Mouse (Mus musculus) heart, embryonic 15.5 days (tissue): ENCODE measurements at regions not wholly inside any gene's neighbourhood (a gene's known extent, or its start where the extent isn't known, plus 50 kb on each side); places are given as distances from the start of the nearest gene placed in this dataset.

Source experiments
- ATAC-seq: fragments of 200-750 bp; cut with Nextera tagmentation; replicated peaks from 2 replicates; pipeline ENCODE4 v1.8.0; 2017; ENCODE audit warnings: low read depth, moderate TSS enrichment; ENCODE audit not compliant: insufficient number of reproducible peaks, insufficient read depth, low FRiP score
- H3K27ac ChIP-seq: fragments of 300-500 bp; sonication (generic); 2 replicates; pipeline ENCODE4 v1.5.1; 2015; ENCODE audit warnings: mild to moderate bottlenecking, inconsistent platforms
- H3K27me3 ChIP-seq: fragments of 300-500 bp; sonication (generic); 2 replicates; pipeline ENCODE4 v1.6.1; 2015; ENCODE audit warnings: inconsistent platforms
- H3K36me3 ChIP-seq: fragments of 300-500 bp; sonication (generic); 2 replicates; pipeline ENCODE4 v1.6.1; 2015; ENCODE audit warnings: mild to moderate bottlenecking, inconsistent platforms
- H3K4me1 ChIP-seq: fragments of 300-500 bp; sonication (generic); replicated peaks from 2 replicates; pipeline ENCODE4 v1.6.1; 2015; ENCODE audit warnings: inconsistent platforms
- H3K4me2 ChIP-seq: fragments of 300-500 bp; sonication (generic); 2 replicates; pipeline ENCODE4 v1.6.1; 2015; ENCODE audit warnings: inconsistent platforms, mild to moderate bottlenecking, moderate library complexity
- H3K4me3 ChIP-seq: fragments of 300-500 bp; sonication (generic); 2 replicates; pipeline ENCODE4 v1.5.1; 2015; ENCODE audit warnings: mild to moderate bottlenecking, inconsistent platforms
- H3K9ac ChIP-seq: fragments of 300-500 bp; sonication (generic); 2 replicates; pipeline ENCODE4 v1.6.1; 2015; ENCODE audit warnings: mild to moderate bottlenecking, inconsistent platforms
- H3K9me3 ChIP-seq: fragments of 300-500 bp; sonication (generic); replicated peaks from 2 replicates; pipeline ENCODE4 v1.6.1; 2016; ENCODE audit warnings: inconsistent platforms
- WGBS: fragments of 180-500 bp; shearing (Covaris S2); methylation state at CpG from one replicate; pipeline ENCODE4 v1.1.7; 2015; ENCODE audit warnings: mixed read lengths; 5-methylcytosine and 5-hydroxymethylcytosine counted together

GRCm38 (mm10) chr10:97304791-97305355 is 174.5 kb upstream of the Dcn start:
- Histone ChIP-seq H3K4me3 (no peak overlapping the region), H3K27ac (no peak overlapping the region), H3K36me3 (no peaks in the 10 kb centered on the region), H3K27me3 (no peaks in the 10 kb centered on the region), H3K4me1 (no peaks in the 10 kb centered on the region), H3K4me2 (no peak overlapping the region), H3K9me3 (no peaks in the 10 kb centered on the region), H3K9ac (no peak overlapping the region)
- WGBS: 70% methylated on average over 3 of the region's 3 CpGs
- no peak for ATAC-seq

GRCm38 (mm10) chr10:97309580-97309979 is 169.8 kb upstream of the Dcn start:
- H3K27me3 ChIP-seq: no peaks in the 10 kb centered on the region
- H3K4me1 ChIP-seq: peaks cover 3% of the 10 kb centered on the region; the same call in 1 of the 2 replicates
- H3K4me2 ChIP-seq: no peak overlapping the region
- no peak for ATAC-seq
- no peak overlapping the region for H3K4me3 ChIP-seq
- H3K9me3 ChIP-seq: no peaks in the 10 kb centered on the region
- WGBS: 73% methylated on average over 5 of the region's 5 CpGs
- H3K36me3 ChIP-seq: no peaks in the 10 kb centered on the region
- H3K9ac ChIP-seq: no peak overlapping the region
- no peak overlapping the region for H3K27ac ChIP-seq

- Histone ChIP-seq H3K27ac (peak overlapping the region; percentile 95), H3K27me3 (no peaks in the 10 kb centered on the region), H3K4me3 (peak overlapping the region; percentile 57), H3K9ac (no peak overlapping the region), H3K4me1 (peaks cover 3% of the 10 kb centered on the region; the same call in 1 of the 2 replicates), H3K4me2 (peak overlapping the region; percentile 80), H3K36me3 (no peaks in the 10 kb centered on the region), H3K9me3 (no peaks in the 10 kb centered on the region)
- no peak for ATAC-seq
- 33% methylated on average over 12 of the region's 12 CpGs for WGBS
Measured at GRCm38 (mm10) chr10:97312509-97312908, 166.9 kb upstream of the Dcn start.

- H3K4me1 ChIP-seq: peaks cover 3% of the 10 kb centered on the region; the same call in 1 of the 2 replicates
- no peaks in the 10 kb centered on the region for H3K9me3 ChIP-seq
- H3K9ac ChIP-seq: peak overlapping the region; percentile 65
- H3K4me3 ChIP-seq: peak overlapping the region; percentile 57
- peak; percentile 90 for ATAC-seq
- H3K27me3 ChIP-seq: no peaks in the 10 kb centered on the region
- H3K4me2 ChIP-seq: peak overlapping the region; percentile 80
- H3K27ac ChIP-seq: peak overlapping the region; percentile 95
- WGBS: under 1% methylated on average over 17 of the region's 17 CpGs
- no peaks in the 10 kb centered on the region for H3K36me3 ChIP-seq
Measured at GRCm38 (mm10) chr10:97312978-97313377, 166.4 kb upstream of the Dcn start.

GRCm38 (mm10) chr10:97313407-97313901 is 166.0 kb upstream of the Dcn start:
- Histone ChIP-seq H3K36me3 (no peaks in the 10 kb centered on the region), H3K4me3 (peak overlapping the region; percentile 57), H3K9me3 (no peaks in the 10 kb centered on the region), H3K4me1 (peaks cover 3% of the 10 kb centered on the region; the same call in 1 of the 2 replicates), H3K4me2 (peak overlapping the region; percentile 80), H3K27me3 (no peaks in the 10 kb centered on the region), H3K9ac (peak overlapping the region; percentile 65), H3K27ac (peak overlapping the region; percentile 95)
- under 1% methylated on average over 13 of the region's 13 CpGs for WGBS
- ATAC-seq: peak; percentile 91

GRCm38 (mm10) chr10:97332639-97333038 is 146.8 kb upstream of the Dcn start:
- H3K36me3 ChIP-seq: no peaks in the 10 kb centered on the region
- H3K4me1 ChIP-seq: no peaks in the 10 kb centered on the region
- H3K27me3 ChIP-seq: no peaks in the 10 kb centered on the region
- H3K9ac ChIP-seq: no peak overlapping the region
- 76% methylated on average over 2 of the region's 2 CpGs for WGBS
- no peak overlapping the region for H3K4me2 ChIP-seq
- H3K4me3 ChIP-seq: no peak overlapping the region
- ATAC-seq: no peak
- no peaks in the 10 kb centered on the region for H3K9me3 ChIP-seq
- no peak overlapping the region for H3K27ac ChIP-seq

- no peak overlapping the region for H3K27ac ChIP-seq
- H3K36me3 ChIP-seq: no peaks in the 10 kb centered on the region
- no peaks in the 10 kb centered on the region for H3K27me3 ChIP-seq
- no peak overlapping the region for H3K9ac ChIP-seq
- H3K9me3 ChIP-seq: no peaks in the 10 kb centered on the region
- H3K4me2 ChIP-seq: no peak overlapping the region
- no peak overlapping the region for H3K4me3 ChIP-seq
- no peaks in the 10 kb centered on the region for H3K4me1 ChIP-seq
- ATAC-seq: no peak
Measured at GRCm38 (mm10) chr10:97334044-97334443, 145.4 kb upstream of the Dcn start.

- H3K27me3 ChIP-seq: no peaks in the 10 kb centered on the region
- H3K36me3 ChIP-seq: no peaks in the 10 kb centered on the region
- no peak overlapping the region for H3K27ac ChIP-seq
- 71% methylated on average over 9 of the region's 9 CpGs for WGBS
- no peak overlapping the region for H3K9ac ChIP-seq
- no peaks in the 10 kb centered on the region for H3K4me1 ChIP-seq
- no peaks in the 10 kb centered on the region for H3K9me3 ChIP-seq
- no peak overlapping the region for H3K4me3 ChIP-seq
- no peak overlapping the region for H3K4me2 ChIP-seq
- no peak for ATAC-seq
Measured at GRCm38 (mm10) chr10:97334606-97335150, 144.7 kb upstream of the Dcn start.

- ATAC-seq: no peak
Measured at GRCm38 (mm10) chr10:97338033-97338692, 141.2 kb upstream of the Dcn start.

GRCm38 (mm10) chr10:97339866-97340706 is 139.3 kb upstream of the Dcn start:
- no peak overlapping the region for H3K9ac ChIP-seq
- H3K9me3 ChIP-seq: no peaks in the 10 kb centered on the region
- H3K4me1 ChIP-seq: no peaks in the 10 kb centered on the region
- H3K4me2 ChIP-seq: no peak overlapping the region
- no peak overlapping the region for H3K4me3 ChIP-seq
- no peaks in the 10 kb centered on the region for H3K27me3 ChIP-seq
- H3K36me3 ChIP-seq: no peaks in the 10 kb centered on the region
- 38% methylated on average over 11 of the region's 11 CpGs for WGBS
- ATAC-seq: no peak
- no peak overlapping the region for H3K27ac ChIP-seq

More at GRCm38 (mm10) chr10:97338033-97338692, 141.2 kb upstream of the Dcn start:
- Histone ChIP-seq H3K4me2 (no peak overlapping the region), H3K9me3 (no peaks in the 10 kb centered on the region), H3K27ac (no peak overlapping the region), H3K4me1 (no peaks in the 10 kb centered on the region), H3K27me3 (no peaks in the 10 kb centered on the region), H3K9ac (no peak overlapping the region), H3K4me3 (no peak overlapping the region), H3K36me3 (no peaks in the 10 kb centered on the region)
- WGBS: 72% methylated on average over 6 of the region's 6 CpGs

GRCm38 (mm10) chr10:97345347-97345746 is 134.1 kb upstream of the Dcn start:
- H3K9ac ChIP-seq: no peak overlapping the region
- H3K4me3 ChIP-seq: no peak overlapping the region
- H3K27me3 ChIP-seq: no peaks in the 10 kb centered on the region
- no peaks in the 10 kb centered on the region for H3K36me3 ChIP-seq
- no peak overlapping the region for H3K27ac ChIP-seq
- no peaks in the 10 kb centered on the region for H3K4me1 ChIP-seq
- H3K4me2 ChIP-seq: no peak overlapping the region
- no peak for ATAC-seq
- H3K9me3 ChIP-seq: no peaks in the 10 kb centered on the region
- WGBS: 31% methylated on average over 6 of the region's 6 CpGs
